Mouse (Mus musculus): ENCODE data around the gene Olfr459. TPM values are rescaled to one million over a fixed set of nuclear protein-coding genes. Genes with fewer than 3 reads are reported as not detected.

Gene Olfr459
- polyA plus RNA-seq, 1 experiment from 2014 or later, result not detected

DNA sequence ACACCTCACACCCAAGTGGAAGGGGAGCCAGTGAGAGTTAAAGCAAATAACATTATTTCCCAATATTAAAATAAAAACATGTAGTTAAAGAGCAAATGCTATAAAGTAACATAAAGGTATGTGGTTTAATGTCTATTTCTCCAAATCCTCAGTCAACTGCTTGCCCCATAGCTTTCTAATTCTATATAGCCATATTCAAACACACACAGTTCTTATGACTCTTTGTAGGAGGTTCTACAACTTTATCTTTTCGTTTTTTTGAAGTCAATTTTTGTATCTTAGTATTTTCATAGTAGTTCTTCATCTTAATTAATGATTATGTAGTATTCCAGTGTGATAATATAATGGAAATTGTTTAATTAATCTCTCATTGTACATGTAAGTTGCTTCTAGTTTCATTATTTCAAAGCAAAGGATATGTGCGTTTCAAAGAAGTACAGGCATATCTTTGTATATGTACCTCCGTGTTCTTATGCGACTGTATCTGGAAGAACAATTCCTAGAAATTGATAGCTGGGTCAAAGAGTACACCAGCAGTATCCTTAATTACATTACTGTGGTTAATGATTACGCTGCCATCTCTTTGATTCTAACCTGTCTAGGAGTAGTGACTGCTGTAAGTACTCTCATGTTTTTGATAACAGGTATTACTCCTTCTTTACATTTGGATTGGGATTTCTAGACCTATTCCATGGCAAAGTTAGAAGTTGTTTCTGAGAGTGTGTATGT, 30.1 kb downstream of the Olfr459 start:
- H3K4me1 ChIP-seq, result no peaks in the 10 kb centered on the region
- H3K9ac ChIP-seq, result no peak overlapping the region
- H3K4me2 ChIP-seq (replicated peaks), result no peak overlapping the region
- H3K27ac ChIP-seq (replicated peaks), result no peak overlapping the region
- H3K9me3 ChIP-seq (replicated peaks), result no peaks in the 10 kb centered on the region
- WGBS, result 72% methylated on average over 5 of the region's 5 CpGs
- no peaks in the 10 kb centered on the region for H3K27me3 ChIP-seq
- no peak overlapping the region for H3K4me3 ChIP-seq (replicated peaks)
- H3K36me3 ChIP-seq, result no peaks in the 10 kb centered on the region
- ATAC-seq (ENCODE audit: insufficient number of reproducible peaks, low FRiP score, low TSS enrichment, low read depth), result no peak

GRCm38 (mm10) chr6:41741101-41741500, 33.9 kb downstream of the Olfr459 start:
- Histone ChIP-seq H3K27me3 (no peaks in the 10 kb centered on the region), H3K27ac (replicated peaks) (no peak overlapping the region), H3K4me1 (no peaks in the 10 kb centered on the region), H3K4me2 (replicated peaks) (no peak overlapping the region), H3K9me3 (replicated peaks) (no peaks in the 10 kb centered on the region), H3K36me3 (no peaks in the 10 kb centered on the region), H3K9ac (no peak overlapping the region), H3K4me3 (replicated peaks) (no peak overlapping the region)
- no peak for ATAC-seq (ENCODE audit: insufficient number of reproducible peaks, low FRiP score, low TSS enrichment, low read depth)

GRCm38 (mm10) chr6:41734719-41735470, 40.1 kb downstream of the Olfr459 start:
- no peak overlapping the region for H3K4me3 ChIP-seq (replicated peaks)
- H3K9me3 ChIP-seq (replicated peaks), result no peaks in the 10 kb centered on the region
- ATAC-seq (ENCODE audit: insufficient number of reproducible peaks, low FRiP score, low TSS enrichment, low read depth), result no peak
- no peaks in the 10 kb centered on the region for H3K36me3 ChIP-seq
- H3K9ac ChIP-seq, result no peak overlapping the region
- WGBS, result 84% methylated on average over 5 of the region's 5 CpGs
- H3K27ac ChIP-seq (replicated peaks), result no peak overlapping the region
- no peaks in the 10 kb centered on the region for H3K27me3 ChIP-seq
- H3K4me2 ChIP-seq (replicated peaks), result no peak overlapping the region
- H3K4me1 ChIP-seq, result no peaks in the 10 kb centered on the region

DNA sequence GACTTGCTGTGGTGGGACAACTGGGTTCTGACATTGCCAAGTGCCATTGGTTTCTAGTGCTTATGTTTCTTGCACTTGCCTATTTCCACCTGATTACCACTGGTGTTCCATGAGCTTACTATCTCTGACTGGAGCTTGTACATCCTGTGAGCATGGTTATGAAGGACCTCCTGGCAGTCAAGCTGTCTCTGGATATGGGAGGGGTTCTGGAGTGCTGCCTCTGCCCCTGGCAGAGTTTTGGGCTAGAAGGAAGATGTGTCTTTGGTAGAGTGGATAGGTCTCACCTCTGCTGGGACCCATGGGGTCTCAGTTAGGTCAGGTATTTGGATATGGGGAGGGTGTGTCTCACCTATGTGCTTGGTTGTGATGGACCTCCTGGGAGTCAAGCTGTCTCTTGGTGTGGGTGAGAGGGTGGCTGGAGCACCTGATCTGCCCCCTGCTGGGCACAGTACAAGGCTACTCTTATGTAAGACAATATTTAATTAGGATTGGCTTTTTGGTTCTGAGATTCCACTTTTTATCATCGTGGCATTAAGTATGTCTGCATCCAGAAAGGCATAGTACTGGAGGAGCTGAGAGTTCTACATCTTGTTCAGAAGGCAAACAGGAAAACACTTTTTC, 46.9 kb downstream of the Olfr459 start:
- no peak overlapping the region for H3K27ac ChIP-seq (replicated peaks)
- H3K4me2 ChIP-seq (replicated peaks), result no peak overlapping the region
- no peak overlapping the region for H3K9ac ChIP-seq
- no peak overlapping the region for H3K4me3 ChIP-seq (replicated peaks)
- no peaks in the 10 kb centered on the region for H3K9me3 ChIP-seq (replicated peaks)
- H3K4me1 ChIP-seq, result no peaks in the 10 kb centered on the region
- ATAC-seq (ENCODE audit: insufficient number of reproducible peaks, low FRiP score, low TSS enrichment, low read depth), result no peak
- whole genome bisulfite sequencing, result 76% methylated on average over 1 of the region's 1 CpGs
- no peaks in the 10 kb centered on the region for H3K27me3 ChIP-seq
- H3K36me3 ChIP-seq, result no peaks in the 10 kb centered on the region

- no peaks in the 10 kb centered on the region for H3K9me3 ChIP-seq (replicated peaks)
- H3K4me3 ChIP-seq (replicated peaks), result no peak overlapping the region
- no peaks in the 10 kb centered on the region for H3K4me1 ChIP-seq
- no peak for ATAC-seq (ENCODE audit: insufficient number of reproducible peaks, low FRiP score, low TSS enrichment, low read depth)
- 77% methylated on average over 2 of the region's 2 CpGs for WGBS
- no peak overlapping the region for H3K27ac ChIP-seq (replicated peaks)
- no peaks in the 10 kb centered on the region for H3K36me3 ChIP-seq
- no peaks in the 10 kb centered on the region for H3K27me3 ChIP-seq
- no peak overlapping the region for H3K4me2 ChIP-seq (replicated peaks)
- H3K9ac ChIP-seq, result no peak overlapping the region
These were observed 53.5 kb downstream of the Olfr459 start for GRCm38 (mm10) chr6:41721430-41721829.

Other genes with a start within 250 kb of the Olfr459 start
- gene Ephb6, start 169.7 kb downstream of the Olfr459 start, polyA plus RNA-seq (2015; fragmentation: Nextera tagmentation; extraction: Ambion mirVana), result 27.4 and 28.4 TPM in 2 replicates
- 1.8 and 2.0 TPM in 2 replicates for gene Trpv6, start 138.8 kb downstream of the Olfr459 start, polyA plus RNA-seq (2015; fragmentation: Nextera tagmentation; extraction: Ambion mirVana)
- not detected in 2 replicates for gene Trpv5, start 94.4 kb downstream of the Olfr459 start, polyA plus RNA-seq (2015; fragmentation: Nextera tagmentation; extraction: Ambion mirVana)
- gene Llcfc1, start 90.7 kb downstream of the Olfr459 start, polyA plus RNA-seq (2015; fragmentation: Nextera tagmentation; extraction: Ambion mirVana), result not detected in 2 replicates
- 0.81 and 0.94 TPM in 2 replicates for gene Kel, start 70.8 kb downstream of the Olfr459 start, polyA plus RNA-seq (2015; fragmentation: Nextera tagmentation; extraction: Ambion mirVana)
- gene Pip, start 72.4 kb upstream of the Olfr459 start, polyA plus RNA-seq (2015; fragmentation: Nextera tagmentation; extraction: Ambion mirVana), result not detected in 2 replicates
- not detected in 2 replicates for gene Sval2, start 77.8 kb upstream of the Olfr459 start, polyA plus RNA-seq (2015; fragmentation: Nextera tagmentation; extraction: Ambion mirVana)
- not detected in 2 replicates for gene Sval1, start 176.5 kb upstream of the Olfr459 start, polyA plus RNA-seq (2015; fragmentation: Nextera tagmentation; extraction: Ambion mirVana)
- not detected in 2 replicates for gene Sval3, start 193.0 kb upstream of the Olfr459 start, polyA plus RNA-seq (2015; fragmentation: Nextera tagmentation; extraction: Ambion mirVana)

Data from embryonic facial prominence, embryonic 15.5 days (tissue).